Mouse (Mus musculus): Measurements from ENCODE around the gene Rsrc1.

DNA sequence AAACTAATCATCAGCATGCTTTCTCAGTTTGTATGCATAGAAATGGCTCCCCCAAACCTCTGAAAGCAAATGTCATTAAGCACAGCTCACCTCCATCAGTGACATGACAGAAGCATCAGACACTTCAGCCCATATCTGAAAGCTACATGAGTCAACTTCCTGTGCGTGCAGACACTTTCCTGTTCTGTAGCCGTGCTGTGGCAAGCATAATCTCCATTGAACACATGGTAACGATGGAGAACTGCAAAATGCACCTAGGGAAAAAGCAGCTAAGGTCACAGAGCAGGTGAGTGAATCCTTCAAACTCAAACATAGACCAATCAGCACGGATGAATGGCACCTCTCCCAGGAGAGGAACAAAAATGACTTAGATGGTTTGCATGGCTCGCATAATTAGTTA is 21.2 kb upstream of the Rsrc1 start:
- no peak for TF ChIP-seq CTCF (IDR thresholded peaks at IDR 0.05; ENCODE audit: extremely low read depth, insufficient read length, insufficient replicate concordance, low read depth, low read length)
- TF ChIP-seq POLR2A (IDR thresholded peaks at IDR 0.05; ENCODE audit: low read depth, low read length): no peak

Data from small intestine, adult 2 months (tissue).